Mouse (Mus musculus): ENCODE results near the gene Trak1.

DNA sequence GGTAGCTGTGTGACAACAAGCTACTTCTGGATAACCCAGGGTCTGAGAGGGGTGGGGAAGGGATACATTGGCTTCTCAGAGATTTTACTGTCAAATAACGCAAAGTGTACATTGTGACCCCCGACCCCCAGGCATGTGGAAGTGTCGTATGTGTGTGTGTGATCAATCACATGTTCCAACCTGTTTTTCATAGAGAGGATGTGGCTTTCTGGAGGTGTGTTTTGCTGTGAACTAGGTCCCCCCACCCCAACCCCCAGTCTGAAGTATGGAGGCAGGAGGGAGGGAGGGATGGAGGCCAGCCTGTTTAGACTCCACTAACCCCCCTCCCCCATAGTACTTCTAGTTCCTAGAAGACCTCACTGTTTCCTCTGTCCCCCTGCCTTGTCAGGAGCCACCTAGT lies 157.6 kb downstream of the Trak1 start:
- TF ChIP-seq GATA1 (IDR thresholded peaks at IDR 0.05; ENCODE audit: borderline replicate concordance, low read length) = no peak
- TF ChIP-seq FLI1 (IDR thresholded peaks at IDR 0.05; ENCODE audit: low read length) = no peak

Data from megakaryocyte, embryonic 14.5 days (primary cell).